8 mouse cellular contexts compared by ENCODE assay signal in the genomic region with DNA sequence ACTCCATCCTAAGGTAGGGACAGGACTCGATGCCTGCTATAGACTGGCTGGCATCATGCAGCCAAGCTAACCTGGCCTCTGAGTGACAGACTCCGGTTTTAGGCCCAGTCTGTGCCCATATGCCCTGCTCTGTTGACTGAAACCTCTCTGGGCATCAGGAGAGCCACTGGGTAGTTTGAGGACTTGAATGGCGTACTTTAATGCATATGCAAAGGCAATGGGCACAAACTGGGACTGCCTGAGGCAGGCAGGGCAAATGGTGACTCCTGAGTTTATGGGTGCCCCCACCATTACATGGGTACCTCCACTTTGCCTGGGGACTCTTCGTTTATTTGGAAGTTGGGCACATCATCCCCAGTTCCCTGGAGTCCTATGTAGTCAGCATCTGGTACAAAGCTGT. TPM values are rescaled to one million over a fixed set of nuclear protein-coding genes. Genes with fewer than 3 reads are reported as not detected.
DNase-seq lines count a peak whose midpoint lies in the region; ATAC-seq and TF ChIP-seq lines count a peak whose summit lies in the region.

No protein-coding gene starts in this region.

- peak overlapping the region; percentile 68 for H3K4me3 ChIP-seq in layer of hippocampus, adult 2 months
- H3K4me3 ChIP-seq in embryonic facial prominence, embryonic 14.5 days (ENCODE audit: low read depth, low read length) = peak overlapping the region; percentile 89
- peak overlapping the region; percentile 95 for H3K4me3 ChIP-seq in intestine, embryonic 14.5 days (ENCODE audit: low read depth, low read length)
- H3K4me3 ChIP-seq in neural tube, embryonic 12.5 days = peak overlapping the region; percentile 82; the same call in 1 of the 2 replicates

- no peak for ATAC-seq in embryonic facial prominence, embryonic 14.5 days (ENCODE audit: low read depth)
- ATAC-seq in intestine, embryonic 14.5 days (replicated peaks; ENCODE audit: low FRiP score, low TSS enrichment, low read depth) = no peak
- no peak for ATAC-seq in neural tube, embryonic 12.5 days (ENCODE audit: low FRiP score, low read depth)

- WGBS in embryonic facial prominence, embryonic 14.5 days = 68% methylated on average over 4 of the region's 4 CpGs
- 72% methylated on average over 4 of the region's 4 CpGs for WGBS in intestine, embryonic 14.5 days
- 74% methylated on average over 4 of the region's 4 CpGs for WGBS in neural tube, embryonic 12.5 days

- H3K9me3 ChIP-seq in embryonic facial prominence, embryonic 14.5 days (ENCODE audit: control insufficient read depth, low read length) = no peaks in the 10 kb centered on the region
- no peaks in the 10 kb centered on the region for H3K9me3 ChIP-seq in intestine, embryonic 14.5 days (ENCODE audit: control insufficient read depth, low read length)
- no peaks in the 10 kb centered on the region for H3K9me3 ChIP-seq in neural tube, embryonic 12.5 days

- no peaks in the 10 kb centered on the region for H3K27me3 ChIP-seq in embryonic facial prominence, embryonic 14.5 days (replicated peaks; ENCODE audit: control insufficient read depth, insufficient read depth, low read length)
- no peaks in the 10 kb centered on the region for H3K27me3 ChIP-seq in intestine, embryonic 14.5 days (replicated peaks; ENCODE audit: control insufficient read depth, insufficient read depth, low read length)
- H3K27me3 ChIP-seq in neural tube, embryonic 12.5 days (replicated peaks) = no peaks in the 10 kb centered on the region

- no peak for DNase-seq in layer of hippocampus, adult 2 months (ENCODE audit: low spot score in 2 of 2)
- no peak for DNase-seq in layer of hippocampus, postnatal 36 days
- DNase-seq in embryonic facial prominence, embryonic 14.5 days (ENCODE audit: low spot score) = no peak
- DNase-seq in intestine, embryonic 14.5 days (ENCODE audit: low spot score) = no peak
- DNase-seq in gastrocnemius, postnatal 10 days = no peak
- DNase-seq in layer of hippocampus, adult 11-12 months (ENCODE audit: low spot score) = no peak
- no peak for DNase-seq in lung, postnatal 10 days

- TF ChIP-seq CTCF in layer of hippocampus, adult 2 months (conservative IDR thresholded peaks at IDR 0.05) = no peak

- peaks cover 4% of the 10 kb centered on the region for H3K36me3 ChIP-seq in embryonic facial prominence, embryonic 14.5 days (ENCODE audit: control insufficient read depth, insufficient read depth, low read length)
- peaks cover 2% of the 10 kb centered on the region for H3K36me3 ChIP-seq in intestine, embryonic 14.5 days (ENCODE audit: control insufficient read depth, insufficient read depth, low read length)
- H3K36me3 ChIP-seq in neural tube, embryonic 12.5 days = peaks cover 2% of the 10 kb centered on the region; the same call in 1 of the 2 replicates

- H3K4me1 ChIP-seq in embryonic facial prominence, embryonic 14.5 days (ENCODE audit: control insufficient read depth, insufficient read depth, low read length) = peaks cover 16% of the 10 kb centered on the region
- H3K4me1 ChIP-seq in intestine, embryonic 14.5 days (replicated peaks; ENCODE audit: control insufficient read depth, insufficient read depth, low read length) = peaks cover 24% of the 10 kb centered on the region
- peaks cover 35% of the 10 kb centered on the region for H3K4me1 ChIP-seq in neural tube, embryonic 12.5 days

- peak overlapping the region; percentile 69 for H3K9ac ChIP-seq in embryonic facial prominence, embryonic 14.5 days (ENCODE audit: low read depth, low read length)
- H3K9ac ChIP-seq in intestine, embryonic 14.5 days (ENCODE audit: low read length) = peak overlapping the region; percentile 53
- peak overlapping the region; percentile 36; the same call in 1 of the 2 replicates for H3K9ac ChIP-seq in neural tube, embryonic 12.5 days

- peak overlapping the region; percentile 70 for H3K4me2 ChIP-seq in embryonic facial prominence, embryonic 14.5 days (ENCODE audit: low read depth, low read length)
- peak overlapping the region; percentile 93 for H3K4me2 ChIP-seq in intestine, embryonic 14.5 days (ENCODE audit: low read length)
- H3K4me2 ChIP-seq in neural tube, embryonic 12.5 days (replicated peaks) = peak overlapping the region; percentile 93

- peak overlapping the region; percentile 95 for H3K27ac ChIP-seq in layer of hippocampus, adult 2 months
- no peak overlapping the region for H3K27ac ChIP-seq in embryonic facial prominence, embryonic 14.5 days (replicated peaks; ENCODE audit: low read depth, low read length)
- H3K27ac ChIP-seq in intestine, embryonic 14.5 days (ENCODE audit: low read depth) = no peak overlapping the region
- no peak overlapping the region for H3K27ac ChIP-seq in neural tube, embryonic 12.5 days

RNA-seq across cellular contexts. Expression of gene Sec16a, which starts 1.7 kb away (rescaled TPM):
- total RNA-seq in layer of hippocampus, adult 2 months (2021) = 10 to 100 TPM; 49.3 to 51.3 TPM
- total RNA-seq in layer of hippocampus, postnatal 36 days (2021) = 10 to 100 TPM; 52.9 to 57.5 TPM
- polyA plus RNA-seq in embryonic facial prominence, embryonic 14.5 days (2014; fragmentation: Nextera tagmentation; extraction: Ambion mirVana) = 38.6 and 42.0 TPM in 2 replicates
- 33.7 and 39.8 TPM in 2 replicates for polyA plus RNA-seq in intestine, embryonic 14.5 days (2014; fragmentation: Nextera tagmentation; extraction: Ambion mirVana)
- polyA plus RNA-seq in neural tube, embryonic 12.5 days (2016; fragmentation: Nextera tagmentation; extraction: Ambion mirVana) = 26.0 and 26.3 TPM in 2 replicates
- total RNA-seq in gastrocnemius, postnatal 10 days (2021) = 10 to 100 TPM; 26.3 to 36.5 TPM

RNA-seq across cellular contexts. Expression of gene Inpp5e, which starts 37.7 kb away (rescaled TPM):
- total RNA-seq in layer of hippocampus, adult 2 months (2021) = 10 to 100 TPM; 22.2 to 25.1 TPM
- total RNA-seq in layer of hippocampus, postnatal 36 days (2021) = 10 to 100 TPM; 21.1 to 22.1 TPM
- 16.3 and 17.8 TPM in 2 replicates for polyA plus RNA-seq in embryonic facial prominence, embryonic 14.5 days (2014; fragmentation: Nextera tagmentation; extraction: Ambion mirVana)
- 18.4 and 22.8 TPM in 2 replicates for polyA plus RNA-seq in intestine, embryonic 14.5 days (2014; fragmentation: Nextera tagmentation; extraction: Ambion mirVana)
- polyA plus RNA-seq in neural tube, embryonic 12.5 days (2016; fragmentation: Nextera tagmentation; extraction: Ambion mirVana) = 29.7 and 32.7 TPM in 2 replicates
- total RNA-seq in gastrocnemius, postnatal 10 days (2021) = 1 to 10 TPM; 6.3 to 9.2 TPM

RNA-seq across cellular contexts. Expression of gene Pmpca, which starts 57.5 kb away (rescaled TPM):
- 100 to 1,000 TPM in 1 of 2 experiments, 10 to 100 TPM in 1; 89.2 to 100 TPM for total RNA-seq in layer of hippocampus, adult 2 months (2021)
- total RNA-seq in layer of hippocampus, postnatal 36 days (2021) = 10 to 100 TPM; 86.5 to 93.6 TPM
- polyA plus RNA-seq in embryonic facial prominence, embryonic 14.5 days (2014; fragmentation: Nextera tagmentation; extraction: Ambion mirVana) = 71.9 and 72.3 TPM in 2 replicates
- polyA plus RNA-seq in intestine, embryonic 14.5 days (2014; fragmentation: Nextera tagmentation; extraction: Ambion mirVana) = 90.2 and 99.7 TPM in 2 replicates
- polyA plus RNA-seq in neural tube, embryonic 12.5 days (2016; fragmentation: Nextera tagmentation; extraction: Ambion mirVana) = 113 and 115 TPM in 2 replicates
- 100 to 1,000 TPM; 124 to 146 TPM for total RNA-seq in gastrocnemius, postnatal 10 days (2021)

RNA-seq across cellular contexts. Expression of gene Entr1, which starts 57.6 kb away (rescaled TPM):
- total RNA-seq in layer of hippocampus, adult 2 months (2021) = 100 to 1,000 TPM; 159 to 168 TPM
- 100 to 1,000 TPM; 151 to 165 TPM for total RNA-seq in layer of hippocampus, postnatal 36 days (2021)
- 102 and 109 TPM in 2 replicates for polyA plus RNA-seq in embryonic facial prominence, embryonic 14.5 days (2014; fragmentation: Nextera tagmentation; extraction: Ambion mirVana)
- 96.2 and 101 TPM in 2 replicates for polyA plus RNA-seq in intestine, embryonic 14.5 days (2014; fragmentation: Nextera tagmentation; extraction: Ambion mirVana)
- polyA plus RNA-seq in neural tube, embryonic 12.5 days (2016; fragmentation: Nextera tagmentation; extraction: Ambion mirVana) = 177 and 180 TPM in 2 replicates
- 10 to 100 TPM; 25.7 to 35.3 TPM for total RNA-seq in gastrocnemius, postnatal 10 days (2021)
